Mouse (Mus musculus): ENCODE results near the gene Prune1.

- no peak for TF ChIP-seq CTCF (conservative IDR thresholded peaks at IDR 0.05 in 1 of 2, IDR thresholded peaks at IDR 0.05 in 1 of 2; ENCODE audit: low read depth in 2 of 2, low read length in 2 of 2)
- TF ChIP-seq BHLHE40 (IDR thresholded peaks at IDR 0.05; ENCODE audit: low read depth, low read length), result no peak
- TF ChIP-seq MAX (IDR thresholded peaks at IDR 0.05; ENCODE audit: low read length), result no peak
- TF ChIP-seq IRF4 (IDR thresholded peaks at IDR 0.05; ENCODE audit: low read depth, low read length), result no peak
- no peak for TF ChIP-seq POLR2A (IDR thresholded peaks at IDR 0.05; ENCODE audit: low read depth, low read length)
- no peak for TF ChIP-seq CHD1 (IDR thresholded peaks at IDR 0.05; ENCODE audit: low read depth, low read length)
- TF ChIP-seq CHD2 (IDR thresholded peaks at IDR 0.05; ENCODE audit: low read length), result no peak
- TF ChIP-seq POLR2AphosphoS2 (IDR thresholded peaks at IDR 0.05; ENCODE audit: low read depth, low read length), result no peak
- no peak for TF ChIP-seq TCF12 (IDR thresholded peaks at IDR 0.05; ENCODE audit: low read depth, low read length)
- TF ChIP-seq EP300 (IDR thresholded peaks at IDR 0.05; ENCODE audit: low read length), result no peak
- no peak for TF ChIP-seq NELFE (IDR thresholded peaks at IDR 0.05; ENCODE audit: low read depth, low read length)
Measured at GRCm38 (mm10) chr3:95264724-95265123, 17.2 kb downstream of the Prune1 start.
